Mouse (Mus musculus) heart, adult 11 months (tissue): Measurements from ENCODE around the gene Odaph.
A peak's percentile ranks its signal among the peaks of the same experiment; 100 is the strongest.

Source experiments
- DNase-seq: peaks from one replicate; pipeline ENCODE4 v3.0.0; 2022

Gene Odaph

DNA sequence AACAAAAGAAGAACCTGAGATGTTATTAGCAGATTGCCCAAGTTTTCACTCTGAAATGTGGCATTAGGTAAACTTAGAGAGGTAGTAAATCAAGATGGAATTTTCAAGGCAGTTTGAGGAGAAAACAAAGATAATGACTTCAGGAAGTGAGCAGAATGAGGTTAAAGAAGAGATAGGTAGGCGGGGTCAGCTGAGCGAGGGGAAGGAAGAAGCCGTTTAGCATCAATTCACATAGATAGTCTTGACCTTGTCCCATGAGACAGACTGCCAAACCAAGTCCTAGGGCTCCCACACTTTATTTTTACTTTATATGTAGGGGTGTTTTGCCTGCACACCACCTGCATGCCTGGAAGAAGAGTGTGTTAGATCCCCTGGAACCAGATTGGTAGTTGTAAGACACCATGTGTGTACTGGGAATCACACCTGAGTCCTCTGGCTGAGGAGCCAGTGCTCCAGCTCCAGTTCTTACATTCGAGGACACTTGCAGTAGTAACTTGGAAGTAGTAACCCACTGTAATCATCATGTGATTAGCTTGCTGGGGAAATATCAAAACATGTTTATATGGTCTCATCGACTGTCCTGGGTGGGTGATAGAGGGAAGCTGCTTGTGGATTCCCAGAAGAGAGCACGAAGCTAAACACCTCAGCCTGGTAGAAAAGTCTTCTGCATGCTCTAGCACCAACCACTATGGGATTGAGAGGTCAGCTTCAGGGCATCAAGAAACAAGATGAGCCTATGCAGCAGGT lies 4.1 kb downstream of the Odaph start:
- DNase-seq = peak; percentile 79

GRCm38 (mm10) chr5:91993061-91993460 lies 5.8 kb downstream of the Odaph start:
- no peak for DNase-seq

DNA sequence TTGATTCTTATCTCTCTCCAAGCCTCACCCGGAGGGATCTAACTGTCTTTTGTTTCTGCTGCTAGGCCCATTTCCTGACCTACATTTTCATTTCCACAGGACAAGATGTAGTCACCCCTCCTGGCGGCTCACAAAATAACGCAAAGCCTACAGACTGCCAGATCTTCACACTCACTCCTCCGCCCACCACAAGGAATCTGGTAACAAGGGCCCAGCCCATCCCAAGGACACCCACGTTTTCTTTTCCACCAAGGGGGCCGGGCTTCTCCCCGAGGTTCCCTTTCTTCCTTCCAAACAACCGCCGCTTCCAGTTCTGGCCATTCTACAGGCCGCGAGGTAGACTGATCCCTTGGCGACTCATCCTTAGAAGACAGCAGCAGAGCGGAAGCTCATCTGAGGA lies 7.3 kb downstream of the Odaph start:
- peak; percentile 89 for DNase-seq

- DNase-seq = peak; percentile 94
Observed at GRCm38 (mm10) chr5:92000770-92001169, 13.5 kb downstream of the Odaph start.

- peak; percentile 67 for DNase-seq
Observed at GRCm38 (mm10) chr5:92003011-92003410, 15.7 kb downstream of the Odaph start.

DNA sequence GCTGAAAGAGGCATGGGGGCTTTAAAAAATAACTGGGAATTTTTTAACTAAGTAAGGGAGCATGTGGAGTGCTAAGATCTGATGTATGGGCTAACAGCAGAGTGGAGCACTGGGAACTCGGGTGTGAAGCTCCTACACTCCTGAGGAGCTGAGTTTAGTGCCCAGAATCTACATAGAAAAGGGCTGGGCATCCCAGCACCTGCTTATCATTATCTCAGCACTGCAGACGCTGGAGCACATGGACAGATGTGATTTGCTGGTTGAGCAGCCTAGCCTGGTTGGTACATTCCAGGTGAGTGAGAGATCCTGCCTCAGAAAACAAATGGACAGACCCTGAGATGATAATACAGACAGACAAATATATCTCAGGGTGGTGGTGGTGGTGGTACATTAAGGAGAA lies 22.6 kb downstream of the Odaph start:
- peak; percentile 46 for DNase-seq

DNA sequence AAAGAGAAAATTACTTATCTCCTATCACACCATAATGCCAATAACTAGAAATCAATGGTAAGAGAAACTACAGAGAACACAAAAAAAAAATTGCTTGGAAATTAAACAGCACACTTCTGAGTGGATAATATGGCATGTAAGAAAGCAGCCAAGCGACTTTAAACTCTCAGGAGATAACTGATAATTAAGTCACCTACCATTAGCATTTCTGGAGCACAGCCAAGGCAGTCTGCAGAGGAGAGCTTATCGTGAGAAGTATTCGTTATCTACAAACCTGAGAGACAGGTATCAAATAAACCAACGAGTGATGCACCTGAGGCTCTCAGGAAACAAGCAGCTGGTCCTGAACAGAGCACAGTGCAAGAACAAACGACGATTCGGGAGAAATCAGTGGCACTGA lies 24.5 kb downstream of the Odaph start:
- peak; percentile 6 for DNase-seq

DNA sequence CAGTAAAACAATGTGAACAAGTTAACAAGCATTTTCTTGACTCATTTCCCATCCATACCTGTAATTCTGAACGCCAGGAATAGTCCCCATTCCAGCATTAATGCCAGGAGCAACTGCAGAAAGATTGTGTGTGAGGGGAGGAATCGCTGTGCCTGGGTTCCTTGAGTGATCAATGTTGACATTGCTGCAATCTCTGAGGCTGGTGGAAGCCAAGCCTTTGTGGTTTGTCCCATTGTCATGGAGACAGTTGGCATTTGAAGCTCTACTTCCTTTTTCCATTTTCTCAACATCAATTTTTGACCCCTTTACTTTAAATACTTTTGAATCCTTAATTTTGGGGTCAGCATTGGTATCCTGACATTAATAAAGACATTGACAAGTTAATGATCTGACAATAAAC lies 32.7 kb downstream of the Odaph start:
- no peak for DNase-seq

- DNase-seq = peak; percentile 100
Observed at GRCm38 (mm10) chr5:92042377-92043348, 55.4 kb downstream of the Odaph start.

DNA sequence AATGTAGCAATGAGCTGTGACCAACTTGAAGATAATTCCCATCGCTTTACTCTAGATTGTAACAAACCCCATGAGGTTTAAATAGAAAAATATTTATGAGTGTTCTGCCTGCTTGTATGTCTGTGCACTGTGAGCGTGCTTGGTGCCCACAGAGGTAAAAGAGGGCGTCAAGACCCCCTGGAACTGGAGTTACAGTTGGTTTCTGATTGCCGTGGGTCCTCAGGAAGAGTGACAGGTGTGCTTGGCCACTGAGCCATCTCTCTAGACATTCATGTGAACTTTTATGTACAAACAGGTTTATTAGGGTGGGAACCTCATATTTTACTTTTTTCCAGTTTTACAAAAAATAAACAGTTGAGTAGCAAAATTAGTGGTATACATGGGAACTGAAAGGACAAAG lies 56.5 kb downstream of the Odaph start, which contains the start of gene Cdkl2:
Gene Cdkl2, minus strand, starts transcription at position 101 of the 400 bp plus-strand sequence.
- DNase-seq = no peak
